ENCODE assay signal across 8 mouse cellular contexts in genomic region chr2:9882371-9882925, GRCm38 (mm10). TPM values are rescaled to one million over a fixed set of nuclear protein-coding genes. Genes with fewer than 3 reads are reported as not detected.
A peak's percentile ranks its signal among the peaks of the same experiment; 100 is the strongest.
DNase-seq lines count a peak whose midpoint lies in the region; ATAC-seq and TF ChIP-seq lines count a peak whose summit lies in the region.

No protein-coding gene starts in this region.

- H3K27me3 ChIP-seq in liver, adult 2 months (ENCODE audit: control insufficient read depth, insufficient read depth, low read length) = peaks cover 26% of the 10 kb centered on the region
- peaks cover 95% of the 10 kb centered on the region for H3K27me3 ChIP-seq in heart, postnatal 0 days (ENCODE audit: control insufficient read depth, insufficient read depth, low read length)
- H3K27me3 ChIP-seq in liver, embryonic 13.5 days = peaks cover 100% of the 10 kb centered on the region
- H3K27me3 ChIP-seq in stomach, embryonic 14.5 days (ENCODE audit: control insufficient read depth, insufficient read depth, low read length) = peaks cover 35% of the 10 kb centered on the region

- no peaks in the 10 kb centered on the region for H3K79me2 ChIP-seq in liver, adult 2 months (ENCODE audit: control insufficient read depth, insufficient read depth, low read length)

- no peak overlapping the region for H3K27ac ChIP-seq in liver, adult 2 months (replicated peaks; ENCODE audit: insufficient read depth, low read depth, low read length)
- no peak overlapping the region for H3K27ac ChIP-seq in brown adipose tissue, adult 24 weeks (replicated peaks; ENCODE audit: low read depth, low read length)
- no peak overlapping the region for H3K27ac ChIP-seq in heart, postnatal 0 days (ENCODE audit: low read depth)
- H3K27ac ChIP-seq in liver, embryonic 13.5 days = no peak overlapping the region
- no peak overlapping the region for H3K27ac ChIP-seq in stomach, embryonic 14.5 days (ENCODE audit: low read length)

- no peak overlapping the region for H3K9ac ChIP-seq in liver, adult 2 months (ENCODE audit: low read depth, low read length)
- no peak overlapping the region for H3K9ac ChIP-seq in heart, postnatal 0 days (replicated peaks; ENCODE audit: low read depth, low read length)
- H3K9ac ChIP-seq in liver, embryonic 13.5 days = no peak overlapping the region
- H3K9ac ChIP-seq in stomach, embryonic 14.5 days (replicated peaks; ENCODE audit: low read depth, low read length) = no peak overlapping the region

- peaks cover 3% of the 10 kb centered on the region; the same call in 1 of the 2 replicates for H3K4me1 ChIP-seq in liver, adult 2 months (ENCODE audit: control insufficient read depth, insufficient read depth, low read length)
- peaks cover 4% of the 10 kb centered on the region; the same call in 1 of the 2 replicates for H3K4me1 ChIP-seq in brown adipose tissue, adult 24 weeks (ENCODE audit: control insufficient read depth, insufficient read depth, insufficient read length, low read length)
- peaks cover 15% of the 10 kb centered on the region for H3K4me1 ChIP-seq in heart, postnatal 0 days (ENCODE audit: control insufficient read depth, insufficient read depth)
- H3K4me1 ChIP-seq in liver, embryonic 13.5 days (replicated peaks) = peaks cover 26% of the 10 kb centered on the region
- H3K4me1 ChIP-seq in stomach, embryonic 14.5 days (ENCODE audit: control insufficient read depth, insufficient read depth, low read length) = peaks cover 8% of the 10 kb centered on the region; the same call in 1 of the 2 replicates

- TF ChIP-seq POLR2A in liver, adult 2 months (IDR thresholded peaks at IDR 0.05; ENCODE audit: extremely low read depth, insufficient read depth, low read length) = no peak

- no peaks in the 10 kb centered on the region for H3K36me3 ChIP-seq in liver, adult 2 months (ENCODE audit: control insufficient read depth, insufficient read depth, low read length)
- no peaks in the 10 kb centered on the region for H3K36me3 ChIP-seq in heart, postnatal 0 days (replicated peaks; ENCODE audit: control insufficient read depth, insufficient read depth, low read length)
- H3K36me3 ChIP-seq in liver, embryonic 13.5 days = no peaks in the 10 kb centered on the region
- no peaks in the 10 kb centered on the region for H3K36me3 ChIP-seq in stomach, embryonic 14.5 days (ENCODE audit: control insufficient read depth, insufficient read depth, low read length)

- no peak for ATAC-seq in heart, postnatal 0 days (ENCODE audit: insufficient read depth, low read depth)
- ATAC-seq in liver, embryonic 13.5 days (ENCODE audit: low read depth) = no peak
- ATAC-seq in stomach, embryonic 14.5 days (ENCODE audit: insufficient number of reproducible peaks, insufficient read depth, low FRiP score, low read depth) = no peak

- H3K9me3 ChIP-seq in heart, postnatal 0 days (replicated peaks; ENCODE audit: control insufficient read depth, low read length) = no peaks in the 10 kb centered on the region
- no peaks in the 10 kb centered on the region for H3K9me3 ChIP-seq in liver, embryonic 13.5 days (replicated peaks)
- H3K9me3 ChIP-seq in stomach, embryonic 14.5 days (ENCODE audit: control insufficient read depth, low read depth, low read length) = no peaks in the 10 kb centered on the region

- peak overlapping the region; percentile 16; the same call in 1 of the 2 replicates for H3K4me3 ChIP-seq in liver, adult 2 months (ENCODE audit: insufficient read depth, low read depth, low read length)
- H3K4me3 ChIP-seq in brown adipose tissue, adult 24 weeks (ENCODE audit: insufficient read depth, low read depth, low read length) = peak overlapping the region; percentile 43
- peak overlapping the region; percentile 46 for H3K4me3 ChIP-seq in heart, postnatal 0 days (ENCODE audit: low read depth, low read length)
- peak overlapping the region; percentile 36 for H3K4me3 ChIP-seq in liver, embryonic 13.5 days (replicated peaks)
- peak overlapping the region; percentile 20 for H3K4me3 ChIP-seq in stomach, embryonic 14.5 days (ENCODE audit: low read depth, low read length)

- DNase-seq in liver, adult 2 months (ENCODE audit: extremely low read depth, low read depth, low spot score) = no peak
- no peak for DNase-seq in liver
- DNase-seq in heart, postnatal 0 days (ENCODE audit: low spot score) = no peak
- no peak for DNase-seq in liver, embryonic 13.5 days
- DNase-seq in c-Kit-positive CD71-positive TER-119-positive erythroid progenitor cells, embryonic 14.5 days (ENCODE audit: low spot score) = no peak
- no peak for DNase-seq in frontal cortex, postnatal 25 days (ENCODE audit: low spot score in 2 of 2)

- 3% methylated on average over 39 of the region's 39 CpGs for WGBS in liver, adult 2 months
- under 1% methylated on average over 39 of the region's 39 CpGs for WGBS in heart, postnatal 0 days
- WGBS in liver, embryonic 13.5 days (ENCODE audit: insufficient replicate concordance) = under 1% methylated on average over 39 of the region's 39 CpGs
- WGBS in stomach, embryonic 14.5 days = 2% methylated on average over 39 of the region's 39 CpGs

- peak overlapping the region; percentile 67 for H3K4me2 ChIP-seq in heart, postnatal 0 days (ENCODE audit: low read depth, low read length)
- H3K4me2 ChIP-seq in liver, embryonic 13.5 days = peak overlapping the region; percentile 57
- H3K4me2 ChIP-seq in stomach, embryonic 14.5 days (replicated peaks; ENCODE audit: low read depth, low read length) = peak overlapping the region; percentile 31

- no peak for TF ChIP-seq CTCF in liver, adult 2 months (IDR thresholded peaks at IDR 0.05; ENCODE audit: low read depth, low read length)
- TF ChIP-seq CTCF in heart, postnatal 0 days (IDR thresholded peaks at IDR 0.05; ENCODE audit: low read depth) = no peak

- no peak for TF ChIP-seq EP300 in heart, postnatal 0 days (IDR thresholded peaks at IDR 0.05; ENCODE audit: low read depth)

RNA-seq across cellular contexts. Expression of gene 4930412O13Rik, which starts 1.4 kb away (rescaled TPM):
- not detected in 2 replicates for total RNA-seq in liver, adult 2 months (2014; rRNA removed)
- polyA plus RNA-seq in liver, adult 2 months (2012; rRNA removed) = not detected in 2 replicates
- polyA plus RNA-seq in brown adipose tissue, adult 24 weeks (2012; ENCODE audit: insufficient read depth, insufficient read length, missing spikeins) = not detected in 2 replicates
- not detected in 2 replicates for total RNA-seq in heart, postnatal 0 days (2014; rRNA removed; ENCODE audit: low replicate concordance)
- not detected in 2 replicates for polyA plus RNA-seq in heart, postnatal 0 days (2015; fragmentation: Nextera tagmentation; extraction: Ambion mirVana)
- not detected in 2 replicates for polyA plus RNA-seq in liver, embryonic 13.5 days (2015; fragmentation: Nextera tagmentation; extraction: Ambion mirVana)
- polyA plus RNA-seq in stomach, embryonic 14.5 days (2014; fragmentation: Nextera tagmentation; extraction: Ambion mirVana) = not detected in 2 replicates

RNA-seq across cellular contexts. Expression of gene 9230102O04Rik, which starts 6.9 kb away (rescaled TPM):
- not detected in 2 replicates for total RNA-seq in liver, adult 2 months (2014; rRNA removed)
- not detected in 2 replicates for polyA plus RNA-seq in liver, adult 2 months (2012; rRNA removed)
- not detected in 2 replicates for polyA plus RNA-seq in brown adipose tissue, adult 24 weeks (2012; ENCODE audit: insufficient read depth, insufficient read length, missing spikeins)
- total RNA-seq in heart, postnatal 0 days (2014; rRNA removed; ENCODE audit: low replicate concordance) = not detected in 2 replicates
- polyA plus RNA-seq in heart, postnatal 0 days (2015; fragmentation: Nextera tagmentation; extraction: Ambion mirVana) = not detected in 2 replicates
- polyA plus RNA-seq in liver, embryonic 13.5 days (2015; fragmentation: Nextera tagmentation; extraction: Ambion mirVana) = not detected in 2 replicates
- polyA plus RNA-seq in stomach, embryonic 14.5 days (2014; fragmentation: Nextera tagmentation; extraction: Ambion mirVana) = not detected in 2 replicates

RNA-seq across cellular contexts. Expression of gene Gata3, which starts 7.4 kb away (rescaled TPM):
- 0.07 TPM in 1 of 2 replicates, not detected in the other for total RNA-seq in liver, adult 2 months (2014; rRNA removed)
- polyA plus RNA-seq in liver, adult 2 months (2012; rRNA removed) = 0.33 and 0.42 TPM in 2 replicates
- not detected in 2 replicates for polyA plus RNA-seq in brown adipose tissue, adult 24 weeks (2012; ENCODE audit: insufficient read depth, insufficient read length, missing spikeins)
- 0.89 TPM in 1 of 2 replicates, not detected in the other for total RNA-seq in heart, postnatal 0 days (2014; rRNA removed; ENCODE audit: low replicate concordance)
- 0.83 and 0.93 TPM in 2 replicates for polyA plus RNA-seq in heart, postnatal 0 days (2015; fragmentation: Nextera tagmentation; extraction: Ambion mirVana)
- 1.5 TPM in 2 replicates for polyA plus RNA-seq in liver, embryonic 13.5 days (2015; fragmentation: Nextera tagmentation; extraction: Ambion mirVana)
- polyA plus RNA-seq in stomach, embryonic 14.5 days (2014; fragmentation: Nextera tagmentation; extraction: Ambion mirVana) = 4.1 and 4.8 TPM in 2 replicates
